Mouse (Mus musculus) myocyte (in vitro differentiated cells): ENCODE measurements at regions not wholly inside any gene's neighbourhood (a gene's known extent, or its start where the extent isn't known, plus 50 kb on each side); places are given as distances from the start of the nearest gene placed in this dataset.

ENCODE experiments used
- H3K27me3 ChIP-seq: one replicate; pipeline ENCODE4 v1.6.1; 2011; ENCODE audit not compliant: control insufficient read depth, insufficient read depth, insufficient read length
- H3K36me3 ChIP-seq: one replicate; pipeline ENCODE4 v1.6.1; 2011; ENCODE audit not compliant: control insufficient read depth, insufficient read depth
- H3K4me2 ChIP-seq: one replicate; pipeline ENCODE4 v1.6.1; 2011; ENCODE audit warnings: low read depth, control low read depth
- H3K4me3 ChIP-seq: one replicate; pipeline ENCODE4 v1.5.1; 2011; ENCODE audit warnings: mild to moderate bottlenecking, control low read depth, moderate library complexity
- H3K79me2 ChIP-seq: one replicate; pipeline ENCODE4 v1.6.1; 2011; ENCODE audit not compliant: control insufficient read depth, insufficient read depth
- H3ac ChIP-seq: one replicate; pipeline ENCODE4 v1.6.1; 2011; ENCODE audit not compliant: control insufficient read depth, insufficient read length
- CEBPB ChIP-seq: IDR thresholded peaks from 2 replicates; pipeline ENCODE4 v1.6.1; 2011; ENCODE audit warnings: mild to moderate bottlenecking, moderate library complexity; ENCODE audit not compliant: poor library complexity, insufficient read depth, severe bottlenecking
- E2F4 ChIP-seq: IDR thresholded peaks from one replicate; pipeline ENCODE4 v1.6.1; 2011; ENCODE audit warnings: mild to moderate bottlenecking, control low read depth, moderate library complexity; ENCODE audit not compliant: insufficient read depth
- MAX ChIP-seq: IDR thresholded peaks from one replicate; pipeline ENCODE4 v1.6.1; 2011; ENCODE audit warnings: low read depth, mild to moderate bottlenecking, control low read depth
- MYOD1 ChIP-seq, 3 experiments: IDR thresholded peaks; one replicate each; pipeline ENCODE4 v1.6.1; 2011; ENCODE audit warnings: control low read depth in 2 of 3, low read depth in 2 of 3, mild to moderate bottlenecking in 2 of 3, moderate library complexity in 1 of 3; ENCODE audit not compliant: insufficient read length in 2 of 3, control insufficient read depth in 1 of 3
- MYOG ChIP-seq, 3 experiments: IDR thresholded peaks; one replicate each; pipeline ENCODE4 v1.6.1; 2011; ENCODE audit warnings: control low read depth in 2 of 3, low read depth in 2 of 3, mild to moderate bottlenecking in 2 of 3; ENCODE audit not compliant: insufficient read length in 2 of 3, control insufficient read depth in 1 of 3, insufficient read depth in 1 of 3
- POLR2A ChIP-seq: IDR thresholded peaks from one replicate; pipeline ENCODE4 v1.6.1; 2011; ENCODE audit warnings: low read depth, mild to moderate bottlenecking, control low read depth, moderate library complexity; ENCODE audit not compliant: insufficient read length
- POLR2AphosphoS2 ChIP-seq: IDR thresholded peaks from one replicate; pipeline ENCODE4 v1.6.1; 2011; ENCODE audit warnings: low read depth, control low read depth; ENCODE audit not compliant: insufficient read length
- REST ChIP-seq: IDR thresholded peaks from one replicate; pipeline ENCODE4 v1.6.1; 2011; ENCODE audit warnings: mild to moderate bottlenecking, control low read depth, moderate library complexity; ENCODE audit not compliant: insufficient read depth, insufficient read length
- SRF ChIP-seq: IDR thresholded peaks from one replicate; pipeline ENCODE4 v1.6.1; 2011; ENCODE audit warnings: low read depth; ENCODE audit not compliant: control insufficient read depth, insufficient read length
- TCF12 ChIP-seq: IDR thresholded peaks from one replicate; pipeline ENCODE4 v1.6.1; 2011; ENCODE audit warnings: mild to moderate bottlenecking, control low read depth; ENCODE audit not compliant: poor library complexity, insufficient read depth, severe bottlenecking
- TCF3 ChIP-seq: IDR thresholded peaks from one replicate; pipeline ENCODE4 v1.6.1; 2011; ENCODE audit warnings: low read depth, control low read depth; ENCODE audit not compliant: insufficient read length
- USF1 ChIP-seq: IDR thresholded peaks from one replicate; pipeline ENCODE4 v1.6.1; 2011; ENCODE audit warnings: low read depth, mild to moderate bottlenecking, control low read depth, moderate library complexity

DNA sequence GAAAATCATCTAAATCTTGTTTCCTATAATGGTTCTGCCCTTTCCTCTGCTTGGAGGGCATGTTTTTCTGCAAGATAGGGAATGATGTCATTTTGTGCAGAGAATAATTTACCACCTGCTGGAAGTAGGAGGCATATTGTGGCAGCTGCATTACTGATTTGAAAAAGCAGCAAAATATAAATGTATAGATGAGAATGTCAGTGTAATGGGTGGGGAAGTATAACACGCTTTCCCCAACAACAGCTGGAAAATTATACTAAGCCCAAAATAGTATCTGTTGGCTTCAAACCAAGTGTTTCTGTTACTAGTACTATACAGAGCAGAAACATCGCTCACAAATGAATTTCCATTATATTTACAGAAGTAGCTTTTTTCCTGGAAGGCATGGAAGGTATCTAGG lies 1405.9 kb upstream of the Gje1 start:
- no peak overlapping the region for H3K4me3 ChIP-seq
- no peaks in the 10 kb centered on the region for H3K36me3 ChIP-seq
- TF ChIP-seq E2F4 (no peak), SRF (no peak), CEBPB (no peak), REST (no peak), POLR2A (no peak), MYOG (IDR thresholded peaks at IDR 0.05; ENCODE audit: control insufficient read depth in 1 of 3, insufficient read depth in 1 of 3, insufficient read length in 2 of 3, low read depth in 2 of 3) (no peak), USF1 (no peak), TCF3 (no peak)
- H3ac ChIP-seq: no peak overlapping the region
- no peaks in the 10 kb centered on the region for H3K27me3 ChIP-seq
- H3K79me2 ChIP-seq: no peaks in the 10 kb centered on the region
- H3K4me2 ChIP-seq: no peak overlapping the region

DNA sequence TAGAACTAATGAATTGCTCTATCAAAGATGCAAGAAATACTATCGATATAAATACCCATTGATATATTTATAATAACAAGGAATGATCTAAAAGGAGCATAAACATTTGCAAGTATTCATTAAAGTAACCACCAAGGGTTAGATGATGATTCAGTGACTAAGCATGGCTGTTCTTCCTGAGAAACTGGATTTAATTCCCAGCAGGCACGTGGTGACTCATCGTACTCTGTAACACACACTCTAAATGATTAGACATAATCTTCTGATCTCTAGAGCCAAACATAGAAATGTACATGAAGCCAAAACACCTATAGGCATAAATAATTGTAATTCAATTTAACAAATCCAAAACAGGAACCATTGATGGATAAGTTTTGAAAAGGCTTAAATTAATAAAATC lies 1370.2 kb upstream of the Gje1 start:
- Histone ChIP-seq H3K27me3 (no peaks in the 10 kb centered on the region), H3K36me3 (no peaks in the 10 kb centered on the region), H3K79me2 (no peaks in the 10 kb centered on the region), H3K4me2 (no peak overlapping the region), H3K4me3 (no peak overlapping the region), H3ac (no peak overlapping the region)
- TF ChIP-seq REST (no peak), USF1 (peak; percentile 59)

GRCm38 (mm10) chr10:16053008-16053407 lies 1335.0 kb upstream of the Gje1 start:
- Histone ChIP-seq H3K27me3 (no peaks in the 10 kb centered on the region), H3ac (no peak overlapping the region), H3K79me2 (no peaks in the 10 kb centered on the region), H3K4me2 (no peak overlapping the region), H3K36me3 (no peaks in the 10 kb centered on the region), H3K4me3 (no peak overlapping the region)
- TF ChIP-seq USF1 (no peak), REST (no peak), MYOG (IDR thresholded peaks at IDR 0.05; ENCODE audit: control insufficient read depth in 1 of 3, insufficient read depth in 1 of 3, insufficient read length in 2 of 3, low read depth in 2 of 3) (no peak), POLR2A (no peak), POLR2AphosphoS2 (no peak), TCF12 (no peak), E2F4 (no peak), TCF3 (no peak)

DNA sequence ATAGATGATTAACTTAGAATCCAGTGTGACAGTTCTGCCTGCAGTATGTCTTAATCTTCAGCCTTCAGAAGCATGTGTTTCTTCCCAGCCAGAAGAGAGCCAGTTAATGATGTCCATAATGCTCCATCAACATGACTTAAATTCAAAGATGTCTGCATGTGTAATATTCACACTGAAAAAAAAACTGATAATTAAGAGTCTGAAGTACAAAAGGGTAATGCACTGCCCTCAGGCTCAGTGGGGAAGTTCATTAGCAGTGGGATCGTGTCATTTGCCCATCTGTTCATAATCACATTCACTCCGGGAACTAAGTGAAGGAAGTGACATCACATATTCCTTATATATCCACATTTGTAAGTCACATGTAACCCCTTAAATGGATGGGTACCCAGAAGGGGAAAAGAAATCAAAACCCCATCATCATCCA lies 1334.5 kb upstream of the Gje1 start:
- Histone ChIP-seq H3K4me3 (no peak overlapping the region), H3ac (no peak overlapping the region), H3K4me2 (no peak overlapping the region), H3K27me3 (no peaks in the 10 kb centered on the region), H3K79me2 (no peaks in the 10 kb centered on the region), H3K36me3 (no peaks in the 10 kb centered on the region)
- no peak for TF ChIP-seq POLR2AphosphoS2
- no peak for TF ChIP-seq USF1
- TF ChIP-seq MYOG (IDR thresholded peaks at IDR 0.05; ENCODE audit: control insufficient read depth in 1 of 3, insufficient read depth in 1 of 3, insufficient read length in 2 of 3, low read depth in 2 of 3): no peak
- TF ChIP-seq CEBPB: no peak
- no peak for TF ChIP-seq TCF12
- no peak for TF ChIP-seq TCF3
- no peak for TF ChIP-seq POLR2A
- TF ChIP-seq MAX: no peak
- TF ChIP-seq SRF: no peak
- no peak for TF ChIP-seq REST
- no peak for TF ChIP-seq MYOD1 (IDR thresholded peaks at IDR 0.05; ENCODE audit: control insufficient read depth in 1 of 3, insufficient read length in 2 of 3, low read depth in 2 of 3)
- TF ChIP-seq E2F4: no peak

GRCm38 (mm10) chr10:16036255-16036654 lies 1318.2 kb upstream of the Gje1 start:
- TF ChIP-seq USF1: no peak
- no peak for TF ChIP-seq POLR2A
- TF ChIP-seq MYOD1 (IDR thresholded peaks at IDR 0.05; ENCODE audit: control insufficient read depth in 1 of 3, insufficient read length in 2 of 3, low read depth in 2 of 3): no peak
- no peak for TF ChIP-seq TCF12
- H3ac ChIP-seq: no peak overlapping the region
- H3K4me2 ChIP-seq: no peak overlapping the region
- no peak overlapping the region for H3K4me3 ChIP-seq
- no peaks in the 10 kb centered on the region for H3K36me3 ChIP-seq
- no peaks in the 10 kb centered on the region for H3K79me2 ChIP-seq
- H3K27me3 ChIP-seq: no peaks in the 10 kb centered on the region
